Mouse (Mus musculus) left cerebral cortex, postnatal 25 days (tissue): Measurements from ENCODE around the gene Leng8. TPM values are rescaled to one million over a fixed set of nuclear protein-coding genes. Genes with fewer than 3 reads are reported as not detected.

ENCODE experiments used
- DNase-seq, 2 experiments: peaks; one replicate each; pipeline ENCODE4 v3.0.0; 2022; ENCODE audit warnings: low spot score in 2 of 2, mixed read lengths in 1 of 2
- intact Hi-C: fragments of 180-260 bp; cut with DNase I; formaldehyde crosslinking; loops from one replicate; pipeline ENCODE4 v1.15.1; 2025
- total RNA-seq, 2 experiments: library from RNA; stranded (reverse); gene quantifications; 2 replicates each; pipeline ENCODE4 v1.2.3; 2021

Gene Leng8
- total RNA-seq, 2 experiments from 2014 or later, result 120 to 142 TPM

- no peak for DNase-seq
- intact Hi-C loops, result no loop called here
Measured at GRCm38 (mm10) chr7:4124856-4125255, 12.0 kb upstream of the Leng8 start.

GRCm38 (mm10) chr7:4125306-4125705 is 11.5 kb upstream of the Leng8 start:
- no peak for DNase-seq
- intact Hi-C loops, result no loop called here

GRCm38 (mm10) chr7:4126992-4127785 is 9.7 kb upstream of the Leng8 start:
- no peak for DNase-seq
- intact Hi-C loops, result no loop called here

GRCm38 (mm10) chr7:4127894-4128293 is 8.9 kb upstream of the Leng8 start:
- intact Hi-C loops, result no loop called here
- no peak for DNase-seq

- intact Hi-C loops, result no loop called here
- no peak for DNase-seq
Measured at GRCm38 (mm10) chr7:4128860-4129259, 8.0 kb upstream of the Leng8 start.

- intact Hi-C loops, result loop anchor here (5.0 to 10.0 kb wide), 2 partner anchors 104 to 934 kb away; partner anchors contain the start of gene U2af2
- peak; percentile 86 to 88 for DNase-seq
Measured at GRCm38 (mm10) chr7:4130686-4131452, 6.0 kb upstream of the Leng8 start.

- intact Hi-C loops, result loop anchor here (5.0 to 10.0 kb wide), 2 partner anchors 105 to 933 kb away; partner anchors contain the start of gene U2af2
- DNase-seq, result no peak
Measured at GRCm38 (mm10) chr7:4131964-4132363, 4.9 kb upstream of the Leng8 start.

- peak in 1 of 2 experiments; percentile 89 for DNase-seq
- intact Hi-C loops, result loop anchor here (5.0 to 10.0 kb wide), 2 partner anchors 105 to 932 kb away; partner anchors contain the start of gene U2af2
Measured at GRCm38 (mm10) chr7:4132581-4132980, 4.3 kb upstream of the Leng8 start.

GRCm38 (mm10) chr7:4132998-4133397 is 3.8 kb upstream of the Leng8 start:
- intact Hi-C loops, result loop anchor here (5.0 to 10.0 kb wide), 2 partner anchors 106 to 932 kb away; partner anchors contain the start of gene U2af2
- DNase-seq, result no peak

GRCm38 (mm10) chr7:4134911-4135310 is 1.9 kb upstream of the Leng8 start:
- intact Hi-C loops, result loop anchor here (5.0 to 10.0 kb wide), 2 partner anchors 108 to 930 kb away; partner anchors contain the start of gene U2af2
- DNase-seq, result peak in 1 of 2 experiments; percentile 2

- DNase-seq, result no peak
- intact Hi-C loops, result loop anchor here (10.0 kb wide), 1 partner anchor 928 kb away; the partner anchor contains the start of gene U2af2
Measured at GRCm38 (mm10) chr7:4136404-4136770, 452 bp upstream of the Leng8 start.

GRCm38 (mm10) chr7:4137746-4138145 is 907 bp downstream of the Leng8 start:
- DNase-seq, result peak in 1 of 2 experiments; percentile 3
- intact Hi-C loops, result loop anchor here (10.0 kb wide), 1 partner anchor 927 kb away; the partner anchor contains the start of gene U2af2

- intact Hi-C loops, result loop anchor here (10.0 kb wide), 1 partner anchor 927 kb away; the partner anchor contains the start of gene U2af2
- DNase-seq, result no peak
Measured at GRCm38 (mm10) chr7:4138181-4138580, 1.3 kb downstream of the Leng8 start.

GRCm38 (mm10) chr7:4138671-4139070 is 1.8 kb downstream of the Leng8 start:
- intact Hi-C loops, result loop anchor here (10.0 kb wide), 1 partner anchor 926 kb away; the partner anchor contains the start of gene U2af2
- peak in 1 of 2 experiments; percentile 1 for DNase-seq

- intact Hi-C loops, result loop anchor here (10.0 kb wide), 1 partner anchor 925 kb away; the partner anchor contains the start of gene U2af2
- DNase-seq, result peak in 1 of 2 experiments; percentile 0
Measured at GRCm38 (mm10) chr7:4139391-4139790, 2.6 kb downstream of the Leng8 start.

- intact Hi-C loops, result no loop called here
- peak in 1 of 2 experiments; percentile 0 for DNase-seq
Measured at GRCm38 (mm10) chr7:4141648-4142325, 4.9 kb downstream of the Leng8 start.

- intact Hi-C loops, result no loop called here
- peak in 1 of 2 experiments; percentile 2 for DNase-seq
Measured at GRCm38 (mm10) chr7:4142796-4143445, 6.1 kb downstream of the Leng8 start.

- DNase-seq, result peak in 1 of 2 experiments; percentile 1
- intact Hi-C loops, result no loop called here
Measured at GRCm38 (mm10) chr7:4143506-4143905, 6.7 kb downstream of the Leng8 start.

GRCm38 (mm10) chr7:4144046-4144445 is 7.2 kb downstream of the Leng8 start:
- peak; percentile 1 to 2 for DNase-seq

More at GRCm38 (mm10) chr7:4144046-4144445, 7.2 kb downstream of the Leng8 start:
- intact Hi-C loops, result no loop called here
